Mouse (Mus musculus): ENCODE measurements at regions not wholly inside any gene's neighbourhood (a gene's known extent, or its start where the extent isn't known, plus 50 kb on each side); places are given as distances from the start of the nearest gene placed in this dataset.

GRCm38 (mm10) chr6:31321902-31322301 is 76.6 kb upstream of the Mkln1 start:
- intact Hi-C loops (cut with DNase I) = loop anchor here (2.0 to 10.0 kb wide), 3 partner anchors 49 to 247 kb away; no protein-coding TSS in a partner anchor
- peak; percentile 52 to 67 for DNase-seq

- intact Hi-C loops (cut with DNase I) = loop anchor here (2.0 to 10.0 kb wide), 3 partner anchors 47 to 249 kb away; no protein-coding TSS in a partner anchor
- no peak for DNase-seq
These were observed 75.0 kb upstream of the Mkln1 start for GRCm38 (mm10) chr6:31323228-31324190.

DNA sequence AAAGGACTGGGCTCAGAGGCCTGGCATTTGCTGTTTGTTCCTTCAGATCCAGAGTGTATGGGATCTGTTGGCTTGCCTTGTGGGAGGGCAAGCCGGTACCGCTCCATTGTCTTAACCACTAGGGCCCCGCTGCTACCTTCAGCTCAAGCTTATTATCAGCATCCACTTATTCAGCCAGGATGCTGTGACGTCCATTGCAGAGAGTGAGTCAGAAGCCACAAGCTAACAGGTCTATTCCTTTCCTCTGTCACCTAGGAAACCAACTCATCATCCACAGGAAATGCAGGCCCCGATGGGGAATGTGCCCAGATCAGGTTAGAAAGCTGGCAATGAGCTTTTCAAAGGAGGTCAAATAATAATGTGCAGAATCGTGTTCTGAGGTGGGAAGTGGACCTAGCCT is 73.8 kb upstream of the Mkln1 start:
- intact Hi-C loops (cut with DNase I) = loop anchor here (5.0 to 10.0 kb wide), 2 partner anchors 128 to 250 kb away; no protein-coding TSS in a partner anchor
- DNase-seq = no peak

- intact Hi-C loops (cut with DNase I) = loop anchor here (10.0 kb wide), 1 partner anchor 251 kb away; no protein-coding TSS in a partner anchor
- no peak for DNase-seq
These were observed 72.9 kb upstream of the Mkln1 start for GRCm38 (mm10) chr6:31325621-31326020.

GRCm38 (mm10) chr6:31330327-31330726 is 68.2 kb upstream of the Mkln1 start:
- intact Hi-C loops (cut with DNase I) = no loop called here
- DNase-seq = no peak

- intact Hi-C loops (cut with DNase I) = no loop called here
- no peak for DNase-seq
These were observed 67.7 kb upstream of the Mkln1 start for GRCm38 (mm10) chr6:31330868-31331267.

DNA sequence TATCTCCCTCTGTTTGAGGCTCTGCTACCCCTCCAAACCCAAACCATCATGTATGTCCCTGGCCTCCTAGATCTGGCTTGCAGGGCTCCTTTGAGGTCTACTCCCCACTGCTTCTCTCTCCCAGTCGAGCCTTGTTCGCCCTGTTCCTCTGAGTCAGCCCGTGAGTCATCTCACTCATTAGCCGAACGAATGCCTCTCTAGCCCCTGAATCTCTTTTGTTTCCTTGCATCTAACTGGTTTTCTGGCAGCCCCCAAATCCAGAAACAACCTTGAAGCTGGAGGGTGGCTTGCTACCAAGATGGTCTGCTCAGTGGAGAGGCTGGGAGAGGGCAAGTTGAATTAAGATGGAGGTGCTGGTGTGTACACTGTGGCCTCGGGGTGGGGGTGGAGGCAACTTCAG is 66.3 kb upstream of the Mkln1 start:
- intact Hi-C loops (cut with DNase I) = no loop called here
- no peak for DNase-seq

DNA sequence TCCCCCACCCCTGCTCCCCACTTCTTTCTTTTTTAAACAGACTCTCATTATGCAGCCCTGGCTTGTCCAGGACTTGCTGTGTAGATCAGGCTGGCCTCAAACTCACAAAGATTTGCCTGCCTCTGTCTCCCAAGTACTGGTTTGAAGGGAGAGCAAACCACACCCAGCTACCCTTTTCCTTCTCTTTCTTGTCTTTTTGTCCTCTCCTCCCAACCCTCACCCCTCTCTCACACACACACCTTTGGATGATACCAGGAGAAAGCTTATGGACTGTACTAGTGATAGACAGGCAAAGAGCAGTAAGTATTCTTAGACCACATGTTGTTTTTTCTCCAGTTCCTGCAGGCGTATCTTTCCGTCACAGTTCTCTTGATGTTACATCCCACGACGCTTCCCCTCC is 65.8 kb upstream of the Mkln1 start:
- intact Hi-C loops (cut with DNase I) = no loop called here
- no peak for DNase-seq

- DNase-seq = no peak
- intact Hi-C loops (cut with DNase I) = no loop called here
These were observed 65.2 kb upstream of the Mkln1 start for GRCm38 (mm10) chr6:31333228-31333922.

GRCm38 (mm10) chr6:31334086-31334485 is 64.4 kb upstream of the Mkln1 start:
- intact Hi-C loops (cut with DNase I) = no loop called here
- DNase-seq = no peak

- no peak for DNase-seq
- intact Hi-C loops (cut with DNase I) = no loop called here
These were observed 59.2 kb upstream of the Mkln1 start for GRCm38 (mm10) chr6:31339122-31339947.

DNA sequence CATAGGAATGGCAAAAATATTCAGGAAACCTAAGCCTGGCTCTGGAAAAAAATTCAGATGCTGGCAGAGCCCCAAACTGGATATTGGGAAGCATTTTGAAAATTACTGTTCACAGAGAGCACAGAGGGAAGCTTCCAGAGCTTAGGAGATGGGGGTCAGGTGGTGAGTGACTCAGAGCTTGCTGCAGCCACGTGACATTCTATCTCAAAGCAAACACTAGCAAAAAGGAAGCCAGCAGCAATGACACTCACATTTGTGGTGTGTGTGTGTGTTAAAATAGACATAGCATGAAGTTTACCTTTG is 58.6 kb upstream of the Mkln1 start:
- no peak for DNase-seq
- intact Hi-C loops (cut with DNase I) = no loop called here

DNA sequence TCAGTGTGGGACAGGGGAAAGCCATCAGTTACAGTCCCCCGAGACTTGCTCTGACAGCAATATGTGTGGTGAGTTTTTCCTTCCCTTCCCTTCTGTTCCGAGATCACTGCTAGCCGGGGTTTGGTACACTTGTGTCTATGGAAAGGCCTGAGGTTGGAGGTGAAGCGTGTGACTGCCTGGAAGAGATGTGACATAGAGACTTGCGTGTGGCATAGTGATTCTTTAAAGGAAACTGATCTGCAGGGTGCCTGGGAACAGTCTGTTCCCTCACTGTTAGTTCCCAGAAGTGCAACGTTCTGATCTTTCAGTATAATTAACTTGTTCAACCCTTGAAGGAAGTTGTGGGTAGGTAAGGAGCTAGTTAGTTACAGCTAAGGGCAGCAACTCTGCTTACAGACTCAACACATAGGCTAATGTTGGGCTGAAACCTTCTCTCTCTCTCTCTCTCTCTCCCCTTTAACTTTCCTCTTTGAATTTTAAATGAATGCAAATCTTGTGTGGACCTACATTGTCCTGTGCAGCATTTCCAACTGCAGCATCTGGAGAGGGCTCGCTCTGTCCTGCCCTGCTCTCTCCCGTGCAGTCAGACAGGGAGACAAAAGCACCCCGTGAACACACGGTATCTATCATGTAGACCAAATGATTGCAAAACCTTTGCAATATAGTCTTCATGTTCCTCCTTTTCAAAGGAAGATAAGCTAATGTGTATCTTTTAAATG is 53.0 kb upstream of the Mkln1 start:
- intact Hi-C loops (cut with DNase I) = no loop called here
- no peak for DNase-seq

GRCm38 (mm10) chr6:31348333-31348732 is 50.2 kb upstream of the Mkln1 start:
- intact Hi-C loops (cut with DNase I) = no loop called here

More at GRCm38 (mm10) chr6:31348333-31348732, 50.2 kb upstream of the Mkln1 start:
- DNase-seq = no peak

Small RNAs in the stretch of these regions (microRNA-seq; reads per million reads assigned to microRNA genes)
- gene Mir29a (1,378 to 7,199 reads per million in 2 experiments), gene Mir29b-1 (27.1 to 56.7 reads per million in 2 experiments)

Data from heart, postnatal 14 days (tissue).